Mouse (Mus musculus) cortical plate, adult 2 months (tissue): Measurements from ENCODE around the gene Ftsj3.

Experiments
- CTCF ChIP-seq: fragments of 200-500 bp; IDR thresholded peaks from 2 replicates; pipeline ENCODE4 v1.5.1; 2011; ENCODE audit warnings: mild to moderate bottlenecking, control low read depth, low read length; ENCODE audit not compliant: insufficient read depth; ENCODE audit errors: extremely low read depth
- POLR2A ChIP-seq: fragments of 200-500 bp; IDR thresholded peaks from 2 replicates; pipeline ENCODE4 v1.6.1; 2011; ENCODE audit warnings: mild to moderate bottlenecking, low read length, control low read depth; ENCODE audit not compliant: insufficient read depth; ENCODE audit errors: extremely low read depth

DNA sequence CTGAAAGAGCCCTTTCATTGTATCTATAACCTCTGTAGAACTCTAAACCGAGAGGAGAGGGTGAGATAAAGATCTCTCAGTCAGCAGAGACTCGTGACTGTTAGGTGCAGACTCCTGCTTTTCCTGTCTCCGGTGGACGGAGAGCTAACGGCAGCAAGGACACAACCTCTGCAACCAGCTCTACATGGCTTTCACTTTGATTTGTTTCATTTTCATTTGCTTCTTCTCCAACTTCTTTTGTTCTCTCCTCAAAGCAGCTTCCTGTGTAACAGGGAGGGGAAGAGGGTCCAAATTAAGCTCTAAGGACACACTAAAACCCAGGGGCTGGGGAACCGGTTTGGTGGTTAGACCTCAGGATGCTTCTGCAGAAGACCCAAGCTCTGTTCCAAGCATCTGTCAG lies 55.1 kb downstream of the Ftsj3 start:
- TF ChIP-seq CTCF (no peak), POLR2A (no peak)
